Mouse (Mus musculus) adrenal gland, postnatal 25 days (tissue): ENCODE results near the gene Pcbd2. TPM values are rescaled to one million over a fixed set of nuclear protein-coding genes. Genes with fewer than 3 reads are reported as not detected.

Experiments
- DNase-seq: peaks from one replicate; pipeline ENCODE4 v3.0.0; 2021; ENCODE audit warnings: mixed read lengths
- total RNA-seq: library from RNA; stranded (reverse); gene quantifications from 2 replicates; pipeline ENCODE4 v1.2.3, GENCODE M21; 2021

The Pcbd2 gene
- total RNA-seq, 1 experiment from 2014 or later, result 83.2 TPM

DNA sequence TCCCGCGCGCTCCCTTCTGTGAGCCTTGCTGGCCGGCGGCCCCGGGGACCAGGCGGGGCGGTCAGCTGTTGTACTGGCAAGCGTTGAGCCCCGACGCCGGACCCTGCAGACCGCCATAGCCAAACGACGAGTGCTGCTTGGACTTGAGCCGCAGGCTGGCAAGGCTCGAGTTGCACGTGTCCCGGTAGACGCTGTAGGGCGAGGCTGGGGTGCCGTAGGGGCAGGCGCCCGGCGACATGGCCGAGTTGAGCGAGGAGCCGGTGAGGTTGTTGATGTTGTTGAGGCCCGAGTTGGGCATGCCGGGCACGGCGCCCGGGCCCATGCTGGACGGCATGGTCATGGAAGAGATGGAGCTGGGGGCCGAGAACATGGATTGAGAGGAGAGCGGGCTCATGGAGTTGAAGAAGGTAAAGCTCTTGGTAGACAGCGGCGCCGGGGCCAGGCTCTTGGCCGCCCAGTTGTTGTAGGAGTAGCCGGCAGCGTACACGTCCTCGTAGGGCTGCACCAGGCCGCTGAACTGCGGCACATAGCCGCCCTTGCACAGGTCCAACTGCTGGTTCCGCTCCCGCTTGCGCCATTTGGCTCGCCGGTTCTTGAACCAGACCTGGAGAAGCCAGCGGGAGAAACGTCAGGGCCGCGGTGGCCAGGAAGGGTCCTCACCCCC, 99.0 kb downstream of the Pcbd2 start:
- no peak for DNase-seq

Other genes starting within 250 kb of the Pcbd2 start
- 14.6 and 19.1 TPM in 2 replicates for gene Dbn1, start 239.3 kb upstream of the Pcbd2 start, total RNA-seq
- 17.6 and 18.7 TPM in 2 replicates for gene Pdlim7, start 213.7 kb upstream of the Pcbd2 start, total RNA-seq
- 3.4 and 4.4 TPM in 2 replicates for gene Dok3, start 198.1 kb upstream of the Pcbd2 start, total RNA-seq
- gene Ddx41, start 190.7 kb upstream of the Pcbd2 start, total RNA-seq, result 52.6 and 57.3 TPM in 2 replicates
- gene Fam193b, start 156.2 kb upstream of the Pcbd2 start, total RNA-seq, result 75.2 and 75.3 TPM in 2 replicates
- 144 and 170 TPM in 2 replicates for gene Tmed9, start 153.6 kb upstream of the Pcbd2 start, total RNA-seq
- gene B4galt7, start 127.5 kb upstream of the Pcbd2 start, total RNA-seq, result 16.4 and 19.7 TPM in 2 replicates
- gene Caml, start 104.4 kb upstream of the Pcbd2 start, total RNA-seq, result 37.4 and 37.7 TPM in 2 replicates
- gene Ddx46, start 92.3 kb upstream of the Pcbd2 start, total RNA-seq, result 39.2 and 48.2 TPM in 2 replicates
- 59.9 and 65.1 TPM in 2 replicates for gene B230219D22Rik, start 34.2 kb upstream of the Pcbd2 start, total RNA-seq
- gene Txndc15, start 12.7 kb upstream of the Pcbd2 start, total RNA-seq, result 58.1 and 65.7 TPM in 2 replicates
- gene Catsper3, start 57.2 kb downstream of the Pcbd2 start, total RNA-seq, result 0.30 TPM in 1 of 2 replicates, not detected in the other
- gene Pitx1, start 108.8 kb downstream of the Pcbd2 start, total RNA-seq, result not detected in 2 replicates